In the genomic region with DNA sequence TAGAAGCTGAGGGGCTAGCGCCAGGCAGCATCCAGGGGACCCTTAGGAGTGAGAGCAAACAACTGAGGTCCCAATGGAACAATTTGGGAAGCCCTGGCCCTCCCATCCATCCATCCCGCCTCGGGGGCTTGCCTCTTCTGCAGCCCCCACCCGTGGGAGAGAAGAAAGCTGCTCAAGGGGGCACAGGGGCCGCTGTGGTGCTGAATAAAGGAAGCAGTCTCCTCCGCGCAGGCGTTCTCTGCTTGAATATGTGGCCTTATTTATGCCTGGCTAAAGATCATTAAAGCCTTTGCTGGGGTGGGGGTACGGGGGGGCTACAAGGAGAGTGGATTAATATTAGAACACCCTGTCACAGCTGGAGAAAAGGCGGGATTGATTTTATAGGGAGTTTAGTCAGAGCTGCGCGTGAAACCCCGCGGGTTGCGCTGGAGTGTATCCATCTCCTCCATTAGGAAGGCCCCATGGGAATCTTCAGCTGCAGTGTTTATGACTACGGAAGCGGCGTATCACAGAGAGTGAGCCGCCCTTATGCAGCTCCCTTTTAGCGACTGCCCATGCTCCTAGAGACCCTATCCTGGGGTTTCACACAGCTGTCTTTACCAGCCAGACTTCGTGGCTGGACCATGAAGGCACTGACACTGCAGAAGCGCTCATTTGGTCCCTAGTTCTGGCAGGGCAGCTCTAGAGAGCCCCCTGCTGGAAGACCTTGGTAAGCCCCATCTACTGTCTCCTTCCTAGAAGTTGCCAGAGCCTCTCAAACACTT, we compare ENCODE assay signal across 8 mouse cellular contexts.
DNase-seq lines count a peak whose midpoint lies in the region; ATAC-seq and TF ChIP-seq lines count a peak whose summit lies in the region.

No protein-coding gene starts in this region.

- peak; percentile 82 for ATAC-seq in intestine, embryonic 15.5 days

- peaks cover 2% of the 10 kb centered on the region for H3K4me1 ChIP-seq in cortical plate, adult 2 months (ENCODE audit: control insufficient read depth, insufficient read depth, low read length)
- H3K4me1 ChIP-seq in intestine, embryonic 15.5 days (replicated peaks) = no peaks in the 10 kb centered on the region

- intact Hi-C loops in left cerebral cortex, adult 2 months (cut with DNase I) = loop anchor here (1.0 to 10.0 kb wide), 5 partner anchors 76 to 713 kb away; no protein-coding TSS in a partner anchor

- TF ChIP-seq POLR2A in cortical plate, adult 2 months (IDR thresholded peaks at IDR 0.05; ENCODE audit: extremely low read depth, insufficient read depth, low read length) = no peak

- DNase-seq in adrenal gland, adult 2 months = peak; percentile 58
- DNase-seq in gastrocnemius, postnatal 10 days = peak; percentile 66
- peak; percentile 77 to 85 for DNase-seq in left cerebral cortex, adult 2 months (ENCODE audit: extremely low spot score in 1 of 2, low spot score in 2 of 2)
- DNase-seq in lung, postnatal 4 days = peak; percentile 55 to 62
- DNase-seq in right cerebral cortex, postnatal 36 days (ENCODE audit: low spot score in 2 of 2) = peak; percentile 66
- no peak for DNase-seq in spleen, adult 12 weeks (ENCODE audit: low spot score)

- 0 out of 2 replicates have a peak, but pooled peaks cover 6% of the 10 kb centered on the region for H3K27me3 ChIP-seq in intestine, embryonic 15.5 days (replicated peaks)

- 10% methylated on average over 22 of the region's 22 CpGs for WGBS in intestine, embryonic 15.5 days

- no peak overlapping the region for H3K27ac ChIP-seq in cortical plate, adult 2 months (ENCODE audit: insufficient read depth, low read length)
- H3K27ac ChIP-seq in intestine, embryonic 15.5 days = no peak overlapping the region
- peak overlapping the region; percentile 42; the same call in 1 of the 2 replicates for H3K27ac ChIP-seq in left cerebral cortex, adult 2 months

- H3K9ac ChIP-seq in intestine, embryonic 15.5 days = no peak overlapping the region

- peak; percentile 76 for TF ChIP-seq CTCF in cortical plate, adult 2 months (IDR thresholded peaks at IDR 0.05; ENCODE audit: extremely low read depth, insufficient read depth, low read length)
- TF ChIP-seq CTCF in left cerebral cortex, adult 2 months (IDR thresholded peaks at IDR 0.05) = peak; percentile 96

- no peak overlapping the region for H3K4me3 ChIP-seq in cortical plate, adult 2 months (ENCODE audit: insufficient read depth, low read length)
- H3K4me3 ChIP-seq in intestine, embryonic 15.5 days (replicated peaks) = peak overlapping the region; percentile 28; the same call in 1 of the 2 replicates
- no peak overlapping the region for H3K4me3 ChIP-seq in left cerebral cortex, adult 2 months

- no peaks in the 10 kb centered on the region for H3K36me3 ChIP-seq in intestine, embryonic 15.5 days

- peak overlapping the region; percentile 68 for H3K4me2 ChIP-seq in intestine, embryonic 15.5 days (replicated peaks)

- H3K9me3 ChIP-seq in intestine, embryonic 15.5 days = no peaks in the 10 kb centered on the region
